Mouse (Mus musculus): ENCODE measurements around the gene Tns1. TPM values are rescaled to one million over a fixed set of nuclear protein-coding genes. Genes with fewer than 3 reads are reported as not detected.

The Tns1 gene
- polyA plus RNA-seq, 1 experiment from 2014 or later = 184 TPM

DNA sequence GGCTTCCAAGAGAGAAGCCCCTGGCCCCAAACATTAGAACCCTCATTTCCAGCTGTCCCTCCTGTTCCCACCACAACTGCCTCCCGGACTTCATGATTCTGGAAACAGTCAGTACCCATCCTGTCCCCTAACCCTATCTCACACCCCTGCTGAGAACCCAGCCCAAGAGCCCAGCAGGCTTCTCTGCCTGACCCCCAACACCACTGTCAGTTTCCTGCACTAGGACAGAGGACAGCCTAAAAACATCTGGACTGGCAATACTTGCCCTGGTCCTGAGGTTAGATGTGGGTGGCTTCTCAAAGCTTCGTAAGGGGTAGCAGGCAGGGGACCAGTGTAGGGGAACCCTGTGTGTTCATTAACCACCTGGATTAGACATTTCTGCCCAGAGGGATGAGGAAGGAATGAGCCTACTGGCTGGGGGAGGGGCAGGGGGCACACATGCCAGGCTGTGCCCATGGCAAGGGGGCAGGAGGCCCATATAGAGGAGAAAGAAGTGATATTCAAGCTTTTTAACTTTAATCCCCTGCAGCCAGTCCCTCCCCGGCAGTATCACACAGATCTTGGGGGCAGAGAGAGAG, 88.2 kb downstream of the Tns1 start:
- no peak for TF ChIP-seq CTCF (IDR thresholded peaks at IDR 0.05)
- TF ChIP-seq EP300 (IDR thresholded peaks at IDR 0.05) = no peak
- Histone ChIP-seq H3K4me1 (ENCODE audit: insufficient read depth, low read depth, low read length) (peaks cover 45% of the 10 kb centered on the region), H3K36me3 (ENCODE audit: insufficient read depth, low read length) (peaks cover 4% of the 10 kb centered on the region; the same call in 1 of the 2 replicates), H3K9me3 (ENCODE audit: low read length) (no peaks in the 10 kb centered on the region), H3K27ac (ENCODE audit: low read length) (peak overlapping the region; percentile 97), H3K4me2 (replicated peaks; ENCODE audit: low read depth, low read length) (peak overlapping the region; percentile 81), H3K4me3 (ENCODE audit: low read depth, low read length) (peak overlapping the region; percentile 72), H3K9ac (replicated peaks; ENCODE audit: low read depth) (peak overlapping the region; percentile 86), H3K27me3 (replicated peaks; ENCODE audit: insufficient read depth, low read length) (no peaks in the 10 kb centered on the region)
- WGBS = 43% methylated on average over 3 of the region's 3 CpGs
- no peak for DNase-seq (ENCODE audit: low spot score)
- no peak for ATAC-seq

DNA sequence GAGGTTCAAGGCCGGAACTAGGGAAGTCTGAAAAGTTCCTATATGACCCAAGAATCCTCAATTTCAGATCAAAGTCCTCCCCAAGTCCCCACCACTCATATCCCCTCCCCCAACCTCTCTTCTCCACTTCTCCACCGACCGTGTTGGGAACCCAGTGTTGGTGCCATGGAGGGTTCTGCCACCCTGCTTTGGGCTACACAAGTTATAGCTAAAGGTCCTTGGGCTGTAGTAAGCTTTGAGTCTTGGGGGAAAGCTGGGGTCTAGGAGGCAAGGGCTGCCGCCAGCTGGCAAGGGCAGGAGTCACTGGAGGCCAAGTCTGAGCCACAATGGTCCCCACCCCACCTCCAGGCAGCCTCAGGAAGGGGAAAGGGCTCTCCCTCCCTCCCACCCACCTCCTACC, 88.8 kb downstream of the Tns1 start:
- Histone ChIP-seq H3K4me1 (ENCODE audit: insufficient read depth, low read depth, low read length) (peaks cover 46% of the 10 kb centered on the region), H3K9ac (replicated peaks; ENCODE audit: low read depth) (peak overlapping the region; percentile 86), H3K27ac (ENCODE audit: low read length) (peak overlapping the region; percentile 97), H3K27me3 (replicated peaks; ENCODE audit: insufficient read depth, low read length) (no peaks in the 10 kb centered on the region), H3K36me3 (ENCODE audit: insufficient read depth, low read length) (peaks cover 4% of the 10 kb centered on the region; the same call in 1 of the 2 replicates), H3K9me3 (ENCODE audit: low read length) (no peaks in the 10 kb centered on the region), H3K4me2 (replicated peaks; ENCODE audit: low read depth, low read length) (peak overlapping the region; percentile 81), H3K4me3 (ENCODE audit: low read depth, low read length) (peak overlapping the region; percentile 72)
- DNase-seq (ENCODE audit: low spot score) (no peak), ATAC-seq (no peak)
- TF ChIP-seq CTCF (IDR thresholded peaks at IDR 0.05) = no peak
- 41% methylated on average over 4 of the region's 4 CpGs for WGBS

DNA sequence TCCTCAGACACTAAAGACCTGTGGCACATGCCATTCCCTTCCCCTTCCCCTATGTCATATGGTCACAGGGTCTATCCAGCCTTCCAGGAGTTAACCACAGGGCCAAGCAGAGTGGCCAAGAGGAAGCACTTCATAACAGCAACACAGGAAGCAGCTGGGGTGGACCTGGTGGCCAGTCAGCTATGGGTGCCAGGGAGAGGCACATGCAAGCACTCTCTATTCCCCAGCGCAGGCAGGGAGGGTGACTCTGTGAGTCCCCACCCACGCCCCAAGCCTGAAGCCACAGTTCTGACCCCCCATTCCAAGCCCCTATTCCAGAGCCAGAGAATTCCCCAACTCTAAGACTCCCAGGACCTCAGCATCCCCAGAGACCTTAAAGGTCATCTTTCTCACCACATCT, 89.5 kb downstream of the Tns1 start:
- Histone ChIP-seq H3K36me3 (ENCODE audit: insufficient read depth, low read length) (peaks cover 4% of the 10 kb centered on the region; the same call in 1 of the 2 replicates), H3K4me1 (ENCODE audit: insufficient read depth, low read depth, low read length) (peaks cover 54% of the 10 kb centered on the region), H3K4me3 (ENCODE audit: low read depth, low read length) (peak overlapping the region; percentile 72), H3K27ac (ENCODE audit: low read length) (peak overlapping the region; percentile 97), H3K4me2 (replicated peaks; ENCODE audit: low read depth, low read length) (peak overlapping the region; percentile 81), H3K9ac (replicated peaks; ENCODE audit: low read depth) (peak overlapping the region; percentile 86), H3K9me3 (ENCODE audit: low read length) (no peaks in the 10 kb centered on the region), H3K27me3 (replicated peaks; ENCODE audit: insufficient read depth, low read length) (no peaks in the 10 kb centered on the region)
- DNase-seq (ENCODE audit: low spot score) (peak; percentile 82), ATAC-seq (peak; percentile 34)
- TF ChIP-seq CTCF (IDR thresholded peaks at IDR 0.05) (no peak), EP300 (IDR thresholded peaks at IDR 0.05) (peak; percentile 65)
- 17% methylated on average over 2 of the region's 2 CpGs for WGBS

- Histone ChIP-seq H3K4me3 (ENCODE audit: low read depth, low read length) (peak overlapping the region; percentile 72; the same call in 1 of the 2 replicates), H3K36me3 (ENCODE audit: insufficient read depth, low read length) (peaks cover 4% of the 10 kb centered on the region; the same call in 1 of the 2 replicates), H3K27ac (ENCODE audit: low read length) (peak overlapping the region; percentile 97)
Measured at GRCm38 (mm10) chr1:74034211-74034610, 90.0 kb downstream of the Tns1 start.

DNA sequence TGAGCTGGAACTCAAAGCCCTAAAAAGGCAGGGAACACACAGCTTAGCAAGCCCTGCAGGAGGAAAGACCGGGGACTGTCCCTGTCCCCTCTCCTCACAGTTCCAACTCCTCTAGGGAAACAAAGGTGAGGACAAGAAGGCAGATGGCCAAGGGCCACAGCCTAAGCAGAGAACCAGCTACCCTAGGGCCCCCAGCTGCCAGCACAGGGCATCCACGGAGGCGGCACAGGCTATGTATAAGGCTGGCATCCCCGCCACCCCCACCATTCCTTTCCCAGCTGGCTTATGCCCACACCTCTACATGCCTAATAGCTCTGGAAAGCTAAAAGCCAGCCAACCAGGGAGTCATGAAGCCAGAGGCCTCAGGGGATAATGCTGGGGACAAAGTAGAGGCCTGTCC, 90.8 kb downstream of the Tns1 start:
- peak overlapping the region; percentile 81 for H3K4me2 ChIP-seq (replicated peaks; ENCODE audit: low read depth, low read length)
- TF ChIP-seq EP300 (IDR thresholded peaks at IDR 0.05) (no peak), CTCF (IDR thresholded peaks at IDR 0.05) (no peak)
- no peak overlapping the region for H3K9ac ChIP-seq (replicated peaks; ENCODE audit: low read depth)
- H3K9me3 ChIP-seq (ENCODE audit: low read length) = no peaks in the 10 kb centered on the region
- no peak overlapping the region for H3K4me3 ChIP-seq (ENCODE audit: low read depth, low read length)
- no peaks in the 10 kb centered on the region for H3K27me3 ChIP-seq (replicated peaks; ENCODE audit: insufficient read depth, low read length)
- peaks cover 65% of the 10 kb centered on the region for H3K4me1 ChIP-seq (ENCODE audit: insufficient read depth, low read depth, low read length)
- H3K27ac ChIP-seq (ENCODE audit: low read length) = peak overlapping the region; percentile 97
- DNase-seq (ENCODE audit: low spot score) = no peak
- ATAC-seq = no peak
- peaks cover 4% of the 10 kb centered on the region; the same call in 1 of the 2 replicates for H3K36me3 ChIP-seq (ENCODE audit: insufficient read depth, low read length)
- WGBS = 77% methylated on average over 4 of the region's 4 CpGs

More at GRCm38 (mm10) chr1:74034211-74034610, 90.0 kb downstream of the Tns1 start:
- no peak for ATAC-seq
- no peak for TF ChIP-seq CTCF (IDR thresholded peaks at IDR 0.05)
- TF ChIP-seq EP300 (IDR thresholded peaks at IDR 0.05) = no peak
- H3K4me2 ChIP-seq (replicated peaks; ENCODE audit: low read depth, low read length) = peak overlapping the region; percentile 81
- H3K27me3 ChIP-seq (replicated peaks; ENCODE audit: insufficient read depth, low read length) = no peaks in the 10 kb centered on the region
- H3K9ac ChIP-seq (replicated peaks; ENCODE audit: low read depth) = 0 out of 2 replicates have a peak overlapping the region, but pooled peaks have one; percentile 86
- no peaks in the 10 kb centered on the region for H3K9me3 ChIP-seq (ENCODE audit: low read length)
- H3K4me1 ChIP-seq (ENCODE audit: insufficient read depth, low read depth, low read length) = peaks cover 59% of the 10 kb centered on the region
- no peak for DNase-seq (ENCODE audit: low spot score)

DNA sequence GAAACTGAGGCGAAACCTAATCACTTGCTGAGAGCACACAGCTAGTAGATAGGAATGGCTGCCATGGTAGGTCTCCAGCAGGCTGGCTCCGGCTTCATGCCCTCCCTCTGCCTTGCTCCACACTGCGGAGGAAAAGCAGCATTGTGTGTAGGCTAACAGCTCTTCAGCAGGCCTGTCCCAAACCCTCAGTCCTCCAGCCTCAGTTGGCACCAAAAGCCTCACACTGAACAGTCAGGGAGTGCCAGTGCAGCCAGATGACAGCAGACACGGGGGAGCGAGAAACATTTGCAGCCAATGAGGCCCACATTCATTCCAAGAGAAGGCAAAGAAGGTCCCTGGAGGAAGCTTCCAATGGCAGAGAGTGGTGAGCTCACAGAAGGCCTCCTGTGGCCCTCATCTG, 91.3 kb downstream of the Tns1 start:
- peaks cover 68% of the 10 kb centered on the region for H3K4me1 ChIP-seq (ENCODE audit: insufficient read depth, low read depth, low read length)
- H3K9ac ChIP-seq (replicated peaks; ENCODE audit: low read depth) = 0 out of 2 replicates have a peak overlapping the region, but pooled peaks have one; percentile 2
- H3K27ac ChIP-seq (ENCODE audit: low read length) = peak overlapping the region; percentile 97
- TF ChIP-seq EP300 (IDR thresholded peaks at IDR 0.05) = no peak
- TF ChIP-seq CTCF (IDR thresholded peaks at IDR 0.05) = no peak
- H3K27me3 ChIP-seq (replicated peaks; ENCODE audit: insufficient read depth, low read length) = no peaks in the 10 kb centered on the region
- H3K4me3 ChIP-seq (ENCODE audit: low read depth, low read length) = no peak overlapping the region
- H3K9me3 ChIP-seq (ENCODE audit: low read length) = no peaks in the 10 kb centered on the region
- 71% methylated on average over 5 of the region's 5 CpGs for WGBS
- no peak for ATAC-seq
- H3K36me3 ChIP-seq (ENCODE audit: insufficient read depth, low read length) = peaks cover 4% of the 10 kb centered on the region; the same call in 1 of the 2 replicates
- H3K4me2 ChIP-seq (replicated peaks; ENCODE audit: low read depth, low read length) = peak overlapping the region; percentile 81; the same call in 1 of the 2 replicates
- no peak for DNase-seq (ENCODE audit: low spot score)

All from lung, postnatal 0 days (tissue).